Mouse (Mus musculus) heart, adult 18-20 months (tissue): ENCODE results near the gene Ly6g6e. TPM values are rescaled to one million over a fixed set of nuclear protein-coding genes. Genes with fewer than 3 reads are reported as not detected.

ENCODE experiments used
- total RNA-seq, 2 experiments: library from RNA; stranded (reverse); gene quantifications; 2 replicates each; pipeline ENCODE4 v1.2.3; 2021

The Ly6g6e gene
- total RNA-seq, 2 experiments from 2014 or later = not detected

Other genes starting within 250 kb of the Ly6g6e start
- gene Stk19, start 240.0 kb upstream of the Ly6g6e start, total RNA-seq = 1 to 10 TPM; 8.5 to 9.5 TPM
- gene Dxo, start 239.9 kb upstream of the Ly6g6e start, total RNA-seq = 10 to 100 TPM in 1 of 2 experiments, 1 to 10 TPM in 1; 9.8 to 13.3 TPM
- 10 to 100 TPM; 20.5 to 21.0 TPM for gene Skiv2l, start 226.7 kb upstream of the Ly6g6e start, total RNA-seq
- gene Nelfe, start 226.5 kb upstream of the Ly6g6e start, total RNA-seq = 10 to 100 TPM; 14.4 to 15.2 TPM
- gene Cfb, start 214.4 kb upstream of the Ly6g6e start, total RNA-seq = 10 to 100 TPM in 1 of 2 experiments, 1 to 10 TPM in 1; 3.3 to 13.7 TPM
- 1 to 10 TPM; 7.4 to 7.7 TPM for gene Zbtb12, start 197.4 kb upstream of the Ly6g6e start, total RNA-seq
- not detected for gene Gm20547, start 194.9 kb upstream of the Ly6g6e start, total RNA-seq
- gene C2, start 178.6 kb upstream of the Ly6g6e start, total RNA-seq = 1 to 10 TPM; 2.8 to 4.1 TPM
- 10 to 100 TPM; 38.1 to 42.7 TPM for gene Ehmt2, start 178.4 kb upstream of the Ly6g6e start, total RNA-seq
- under 1 TPM in 1 of 2 experiments, not detected in 1; 0.62 TPM for gene Slc44a4, start 162.4 kb upstream of the Ly6g6e start, total RNA-seq
- 10 to 100 TPM; 14.6 to 15.9 TPM for gene Neu1, start 145.6 kb upstream of the Ly6g6e start, total RNA-seq
- gene Hspa1b, start 117.7 kb upstream of the Ly6g6e start, total RNA-seq = 10 to 100 TPM; 15.5 to 68.2 TPM
- not detected for gene Gm20481, start 107.0 kb upstream of the Ly6g6e start, total RNA-seq
- 10 to 100 TPM; 17.5 to 41.5 TPM for gene Hspa1a, start 104.7 kb upstream of the Ly6g6e start, total RNA-seq
- gene Hspa1l, start 104.2 kb upstream of the Ly6g6e start, total RNA-seq = 10 to 100 TPM in 1 of 2 experiments, 1 to 10 TPM in 1; 9.8 to 10.8 TPM
- 10 to 100 TPM; 16.3 to 18.0 TPM for gene Lsm2, start 95.0 kb upstream of the Ly6g6e start, total RNA-seq
- gene Vars, start 75.9 kb upstream of the Ly6g6e start, total RNA-seq = 10 to 100 TPM; 32.4 to 35.1 TPM
- 10 to 100 TPM; 13.1 to 14.1 TPM for gene Vwa7, start 60.3 kb upstream of the Ly6g6e start, total RNA-seq
- gene Sapcd1, start 48.9 kb upstream of the Ly6g6e start, total RNA-seq = not detected
- gene Msh5, start 30.2 kb upstream of the Ly6g6e start, total RNA-seq = not detected
- gene Clic1, start 26.9 kb upstream of the Ly6g6e start, total RNA-seq = 10 to 100 TPM; 30.4 to 32.4 TPM
- 10 to 100 TPM; 14.0 to 19.8 TPM for gene Ddah2, start 17.9 kb upstream of the Ly6g6e start, total RNA-seq
- gene Ly6g6c, start 11.5 kb upstream of the Ly6g6e start, total RNA-seq = not detected
- gene Mpig6b, start 10.7 kb upstream of the Ly6g6e start, total RNA-seq = under 1 TPM; 0.31 to 0.87 TPM
- gene Ly6g6d, start 1.2 kb downstream of the Ly6g6e start, total RNA-seq = under 1 TPM in 1 of 2 experiments, not detected in 1; 0.57 TPM
- gene Ly6g6f, start 8.7 kb downstream of the Ly6g6e start, total RNA-seq = not detected
- gene Abhd16a, start 12.4 kb downstream of the Ly6g6e start, total RNA-seq = 10 to 100 TPM; 55.1 to 59.5 TPM
- gene Ly6g5c, start 31.4 kb downstream of the Ly6g6e start, total RNA-seq = not detected
- not detected for gene Ly6g5b, start 38.5 kb downstream of the Ly6g6e start, total RNA-seq
- gene Gpank1, start 44.6 kb downstream of the Ly6g6e start, total RNA-seq = 10 to 100 TPM in 1 of 2 experiments, 1 to 10 TPM in 1; 7.3 to 10.5 TPM
- 100 to 1,000 TPM; 149 to 150 TPM for gene Csnk2b, start 45.2 kb downstream of the Ly6g6e start, total RNA-seq
- 10 to 100 TPM; 25.3 to 28.5 TPM for gene D17H6S53E, start 49.5 kb downstream of the Ly6g6e start, total RNA-seq
- not detected for gene Apom, start 55.1 kb downstream of the Ly6g6e start, total RNA-seq
- gene Bag6, start 58.3 kb downstream of the Ly6g6e start, total RNA-seq = 100 to 1,000 TPM; 242 to 244 TPM
- 100 to 1,000 TPM; 125 to 144 TPM for gene Prrc2a, start 88.0 kb downstream of the Ly6g6e start, total RNA-seq
- 1 to 10 TPM; 3.7 to 4.8 TPM for gene Aif1, start 99.2 kb downstream of the Ly6g6e start, total RNA-seq
- gene Lst1, start 111.5 kb downstream of the Ly6g6e start, total RNA-seq = 1 to 10 TPM; 2.0 to 3.3 TPM
- 10 to 100 TPM in 1 of 2 experiments, 1 to 10 TPM in 1; 1.5 to 12.1 TPM for gene Ltb, start 117.5 kb downstream of the Ly6g6e start, total RNA-seq
- gene Tnf, start 125.1 kb downstream of the Ly6g6e start, total RNA-seq = under 1 TPM; 0.25 to 0.28 TPM
- gene Lta, start 128.4 kb downstream of the Ly6g6e start, total RNA-seq = 1 to 10 TPM in 1 of 2 experiments, not detected in 1; 1.0 TPM
- not detected for gene Gm16181, start 143.9 kb downstream of the Ly6g6e start, total RNA-seq
- 1 to 10 TPM; 2.1 to 2.3 TPM for gene Atp6v1g2, start 156.8 kb downstream of the Ly6g6e start, total RNA-seq
- gene Nfkbil1, start 158.9 kb downstream of the Ly6g6e start, total RNA-seq = 1 to 10 TPM; 8.2 to 8.3 TPM
- 10 to 100 TPM; 77.3 to 83.1 TPM for gene Ddx39b, start 164.8 kb downstream of the Ly6g6e start, total RNA-seq
- gene H2-D1, start 185.8 kb downstream of the Ly6g6e start, total RNA-seq = 100 to 1,000 TPM; 164 to 263 TPM
- gene H2-Q1, start 243.5 kb downstream of the Ly6g6e start, total RNA-seq = 1 to 10 TPM; 2.6 to 3.9 TPM